Mouse (Mus musculus) G1E (cell line): ENCODE data around the gene Sun1. TPM values are rescaled to one million over a fixed set of nuclear protein-coding genes. Genes with fewer than 3 reads are reported as not detected.

Experiments
- ATAC-seq: 2 replicates; pipeline ENCODE4 v1.8.0; 2016; ENCODE audit warnings: mild to moderate bottlenecking; ENCODE audit not compliant: insufficient number of reproducible peaks, poor library complexity, low FRiP score, severe bottlenecking; ENCODE audit errors: extremely low read depth
- DNase-seq: peaks from one replicate; pipeline ENCODE4 v3.0.0; 2012; ENCODE audit warnings: low spot score
- H3K27me3 ChIP-seq: 2 replicates; pipeline ENCODE4 v1.6.1; 2012; ENCODE audit warnings: mild to moderate bottlenecking, low read length, inconsistent platforms; ENCODE audit not compliant: insufficient read depth
- H3K36me3 ChIP-seq: replicated peaks from 2 replicates; pipeline ENCODE3; 2012; ENCODE audit warnings: mild to moderate bottlenecking, inconsistent platforms
- H3K4me1 ChIP-seq: 2 replicates; pipeline ENCODE4 v1.6.1; 2012; ENCODE audit warnings: low read depth, low read length, inconsistent platforms, mixed read lengths; ENCODE audit not compliant: insufficient read depth
- H3K4me3 ChIP-seq: 2 replicates; pipeline ENCODE4 v1.5.1; 2012; ENCODE audit warnings: low read depth, mild to moderate bottlenecking, inconsistent platforms, low read length, moderate library complexity, mixed read lengths
- H3K9me3 ChIP-seq: replicated peaks from 2 replicates; pipeline ENCODE4 v1.6.1; 2012; ENCODE audit warnings: inconsistent platforms
- CTCF ChIP-seq: IDR thresholded peaks from 2 replicates; pipeline ENCODE4 v1.5.1; 2012; ENCODE audit warnings: low read depth, low read length, inconsistent platforms, mixed read lengths
- GATA1 ChIP-seq: IDR thresholded peaks from 2 replicates; pipeline ENCODE4 v1.6.1; 2012; ENCODE audit warnings: borderline replicate concordance, low read length, inconsistent platforms, mixed read lengths
- GATA2 ChIP-seq: IDR thresholded peaks from 2 replicates; pipeline ENCODE4 v1.6.1; 2012; ENCODE audit warnings: low read depth, low read length, inconsistent platforms, borderline replicate concordance
- POLR2AphosphoS5 ChIP-seq: IDR thresholded peaks from 2 replicates; pipeline ENCODE4 v1.6.1; 2012; ENCODE audit warnings: low read depth, low read length, inconsistent platforms; ENCODE audit not compliant: insufficient replicate concordance
- TAL1 ChIP-seq: conservative IDR thresholded peaks from 2 replicates; pipeline ENCODE4 v1.6.1; 2012; ENCODE audit warnings: low read depth, low read length, inconsistent platforms, mixed read lengths
- polyA plus RNA-seq: library from polyadenylated mRNA; stranded (reverse); fragments of >175 nt; gene quantifications from 2 replicates; pipeline ENCODE4 v1.2.3, GENCODE M21; 2012
- total RNA-seq, 2 experiments: library from RNA; stranded (forward) in 1 of 2; stranded (reverse) in 1 of 2; fragments of 200-1000 nt in 1 of 2; fragments of >200 nt in 1 of 2; fragmentation: Nextera tagmentation in 1 of 2; gene quantifications; 2 replicates each; pipeline ENCODE4 v1.2.3; 2014 to 2017

Sun1 gene
- total and polyA plus RNA-seq, 3 experiments = 11.8 to 61.2 (median 45.7) TPM

DNA sequence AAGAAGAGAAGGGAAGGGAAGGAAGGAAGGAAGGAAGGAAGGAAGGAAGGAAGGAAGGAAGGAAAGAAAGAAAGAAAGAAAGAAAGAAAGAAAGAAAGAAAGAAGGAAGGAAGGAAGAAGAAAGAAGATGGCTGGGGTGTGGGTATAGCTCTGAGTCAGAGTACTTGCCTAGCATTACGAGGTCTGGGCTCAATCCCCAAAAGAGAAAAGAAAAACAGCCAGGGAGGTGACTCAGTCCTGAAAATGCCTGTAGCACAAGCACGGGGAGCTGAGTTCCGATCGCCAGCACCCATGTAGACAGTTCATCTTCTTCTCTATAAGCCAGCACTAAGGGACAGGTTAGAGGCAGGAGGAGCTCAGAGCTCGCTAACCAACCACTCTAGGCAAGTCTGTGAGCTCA lies 10.7 kb upstream of the Sun1 start:
- Histone ChIP-seq H3K4me3 (no peak overlapping the region), H3K27me3 (no peaks in the 10 kb centered on the region), H3K36me3 (peaks cover 49% of the 10 kb centered on the region), H3K9me3 (no peaks in the 10 kb centered on the region), H3K4me1 (peaks cover 2% of the 10 kb centered on the region; the same call in 1 of the 2 replicates)
- no peak for TF ChIP-seq POLR2AphosphoS5
- TF ChIP-seq GATA2 = no peak
- no peak for TF ChIP-seq TAL1
- DNase-seq (no peak), ATAC-seq (no peak)

DNA sequence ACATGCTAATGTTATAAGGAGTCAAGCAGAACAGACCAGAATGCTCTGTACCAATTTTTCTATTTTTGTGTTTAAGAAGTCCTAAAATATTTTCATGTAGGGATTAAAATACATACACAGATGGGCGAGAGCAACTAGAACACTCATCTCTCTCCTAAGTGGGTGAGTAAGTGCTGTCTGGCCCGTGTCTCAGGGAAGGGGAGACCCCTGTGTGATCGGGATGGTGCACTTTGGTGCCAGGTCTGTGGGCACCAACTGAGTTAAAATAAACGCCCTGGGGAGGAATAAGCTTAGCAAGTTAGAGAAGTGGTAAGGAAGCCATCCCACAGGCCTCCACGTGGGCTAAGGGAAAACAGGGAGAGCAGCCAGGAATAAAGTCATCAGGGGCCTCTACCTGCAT lies 9.5 kb upstream of the Sun1 start:
- no peaks in the 10 kb centered on the region for H3K9me3 ChIP-seq
- DNase-seq (no peak), ATAC-seq (no peak)
- no peak for TF ChIP-seq CTCF
- TF ChIP-seq POLR2AphosphoS5 = no peak
- TF ChIP-seq GATA2 = no peak
- TF ChIP-seq TAL1 = no peak
- TF ChIP-seq GATA1 = no peak
- H3K4me1 ChIP-seq = peaks cover 14% of the 10 kb centered on the region
- H3K27me3 ChIP-seq = no peaks in the 10 kb centered on the region
- H3K4me3 ChIP-seq = no peak overlapping the region
- H3K36me3 ChIP-seq = peaks cover 37% of the 10 kb centered on the region

GRCm38 (mm10) chr5:139198779-139199178 lies 1.7 kb upstream of the Sun1 start:
- H3K27me3 ChIP-seq = no peaks in the 10 kb centered on the region
- no peak for TF ChIP-seq CTCF
- no peak for TF ChIP-seq POLR2AphosphoS5
- TF ChIP-seq TAL1 = no peak
- TF ChIP-seq GATA2 = no peak
- TF ChIP-seq GATA1 = no peak
- DNase-seq = no peak
- H3K4me1 ChIP-seq = peaks cover 84% of the 10 kb centered on the region
- peaks cover 10% of the 10 kb centered on the region for H3K36me3 ChIP-seq
- no peak overlapping the region for H3K4me3 ChIP-seq
- H3K9me3 ChIP-seq = no peaks in the 10 kb centered on the region
- no peak for ATAC-seq

DNA sequence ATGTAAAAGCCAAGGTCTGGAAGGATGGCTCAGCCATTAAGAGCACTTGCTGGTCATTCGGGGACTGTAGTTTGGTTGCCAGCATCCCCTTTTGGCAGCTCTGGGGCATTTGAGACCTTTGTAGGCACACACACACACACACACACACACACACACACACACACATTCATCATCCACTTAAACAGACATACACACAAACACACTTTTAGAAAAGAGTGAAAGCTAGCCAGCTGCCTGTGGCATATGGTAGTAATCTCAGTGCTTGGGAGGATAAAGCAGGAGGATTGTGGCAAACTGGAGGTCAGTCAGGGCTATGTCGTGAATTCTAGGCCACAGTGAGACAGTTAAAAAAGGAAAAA lies 822 bp upstream of the Sun1 start:
- ATAC-seq (no peak), DNase-seq (no peak)
- H3K4me3 ChIP-seq = peak overlapping the region; percentile 99; the same call in 1 of the 2 replicates
- no peak for TF ChIP-seq TAL1
- no peak for TF ChIP-seq GATA2
- no peak for TF ChIP-seq CTCF
- TF ChIP-seq GATA1 = no peak
- no peak for TF ChIP-seq POLR2AphosphoS5
- H3K9me3 ChIP-seq = no peaks in the 10 kb centered on the region
- H3K27me3 ChIP-seq = no peaks in the 10 kb centered on the region
- peaks cover 90% of the 10 kb centered on the region for H3K4me1 ChIP-seq
- peaks cover 17% of the 10 kb centered on the region for H3K36me3 ChIP-seq

DNA sequence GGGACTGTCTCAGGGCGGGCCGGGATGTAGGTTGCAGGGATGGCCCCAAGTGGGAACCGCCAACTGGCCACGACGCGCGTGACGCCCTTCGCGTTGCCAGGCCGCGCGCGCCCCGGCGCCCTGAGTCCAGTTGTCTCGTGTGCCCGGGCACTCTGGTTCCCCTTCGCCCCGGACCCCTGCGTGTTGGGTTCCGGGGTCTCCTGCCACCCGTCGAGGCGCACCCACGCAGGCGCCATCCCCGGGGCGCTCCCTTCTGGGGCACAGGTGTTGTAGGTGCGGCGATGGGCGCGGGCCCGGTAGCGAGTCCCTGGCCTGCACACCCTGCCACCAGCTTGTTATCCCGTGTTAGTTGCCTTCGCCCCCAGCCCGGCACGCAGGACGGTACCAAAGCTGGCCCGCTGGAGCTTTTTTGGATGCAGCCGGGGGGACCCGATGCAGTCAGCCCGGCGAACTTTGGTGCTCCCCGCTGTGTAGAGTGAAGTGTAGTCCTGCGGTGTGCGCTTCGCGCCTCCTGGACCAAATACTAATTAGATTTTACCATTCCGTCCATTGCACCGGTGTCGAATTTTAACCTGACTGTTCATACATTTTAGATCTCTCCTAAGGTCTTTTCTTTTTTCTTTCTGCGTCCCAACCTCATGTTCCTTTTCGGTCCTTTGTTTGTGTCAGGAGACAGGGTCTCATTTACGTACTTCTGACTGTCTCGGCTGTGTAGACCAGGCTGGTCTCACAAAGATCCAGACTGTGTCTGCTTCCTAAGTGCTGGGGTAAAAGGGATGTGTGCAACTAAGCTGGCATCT lies 533 bp downstream of the Sun1 start:
- DNase-seq (peak; percentile 20), ATAC-seq (no peak)
- Histone ChIP-seq H3K4me1 (peaks cover 89% of the 10 kb centered on the region), H3K27me3 (no peaks in the 10 kb centered on the region), H3K4me3 (peak overlapping the region; percentile 99), H3K36me3 (peaks cover 30% of the 10 kb centered on the region), H3K9me3 (no peaks in the 10 kb centered on the region)
- TF ChIP-seq CTCF = no peak
- no peak for TF ChIP-seq TAL1

DNA sequence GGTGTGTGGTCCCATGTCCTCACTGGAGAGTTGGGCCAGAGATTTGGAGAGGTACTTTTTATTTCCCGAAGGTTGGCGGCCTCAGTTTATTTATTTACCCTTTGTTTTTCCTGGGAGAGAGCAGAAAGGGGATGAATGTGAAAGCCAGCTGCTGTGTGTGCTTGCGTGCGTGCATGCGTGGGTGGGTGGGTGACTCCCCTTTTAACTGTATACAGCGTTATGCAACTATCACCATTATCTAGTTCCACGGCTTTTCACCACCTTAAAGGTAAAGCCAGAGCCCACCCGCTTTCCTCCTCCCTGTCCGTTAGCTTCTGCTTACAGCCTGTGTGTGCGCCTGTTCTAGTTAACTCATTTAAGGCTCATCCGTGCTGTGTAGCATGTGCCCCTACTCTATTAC lies 1.7 kb downstream of the Sun1 start:
- no peak for ATAC-seq
- H3K4me3 ChIP-seq = peak overlapping the region; percentile 99

More for the DNA sequence above, 1.7 kb downstream of the Sun1 start:
- H3K27me3 ChIP-seq = no peaks in the 10 kb centered on the region
- DNase-seq = no peak
- H3K4me1 ChIP-seq = peaks cover 89% of the 10 kb centered on the region
- peaks cover 41% of the 10 kb centered on the region for H3K36me3 ChIP-seq
- no peaks in the 10 kb centered on the region for H3K9me3 ChIP-seq
- TF ChIP-seq GATA1 (no peak), TAL1 (no peak), CTCF (no peak), POLR2AphosphoS5 (no peak), GATA2 (no peak)
